Mouse (Mus musculus): ENCODE results near the gene Rad50.

The Rad50 gene

GRCm38 (mm10) chr11:53706934-53707717 is at the start of gene Rad50:
Rad50 (minus strand) TSS chr11:53707319.
- DNase-seq (ENCODE audit: low read depth): peak; percentile 93

- peak; percentile 75 for DNase-seq (ENCODE audit: low read depth)
Measured at GRCm38 (mm10) chr11:53755011-53755595, 48.0 kb upstream of the Rad50 start.

GRCm38 (mm10) chr11:53749716-53750352 is 42.7 kb upstream of the Rad50 start:
- DNase-seq (ENCODE audit: low read depth): no peak

- no peak for DNase-seq (ENCODE audit: low read depth)
Measured at GRCm38 (mm10) chr11:53749306-53749705, 42.2 kb upstream of the Rad50 start.

- DNase-seq (ENCODE audit: low read depth): no peak
Measured at GRCm38 (mm10) chr11:53748614-53749013, 41.5 kb upstream of the Rad50 start.

GRCm38 (mm10) chr11:53747985-53748384 is 40.9 kb upstream of the Rad50 start:
- DNase-seq (ENCODE audit: low read depth): no peak

GRCm38 (mm10) chr11:53745260-53745659 is 38.1 kb upstream of the Rad50 start:
- DNase-seq (ENCODE audit: low read depth): no peak

- DNase-seq (ENCODE audit: low read depth): peak; percentile 46
Measured at GRCm38 (mm10) chr11:53742353-53742752, 35.2 kb upstream of the Rad50 start.

- peak; percentile 85 for DNase-seq (ENCODE audit: low read depth)
Measured at GRCm38 (mm10) chr11:53737573-53737946, 30.4 kb upstream of the Rad50 start.

- DNase-seq (ENCODE audit: low read depth): peak; percentile 94
Measured at GRCm38 (mm10) chr11:53736771-53737572, 29.9 kb upstream of the Rad50 start.

GRCm38 (mm10) chr11:53735682-53736245 is 28.6 kb upstream of the Rad50 start:
- peak; percentile 80 for DNase-seq (ENCODE audit: low read depth)

- DNase-seq (ENCODE audit: low read depth): no peak
Measured at GRCm38 (mm10) chr11:53734970-53735681, 28.0 kb upstream of the Rad50 start.

GRCm38 (mm10) chr11:53734431-53734830 is 27.3 kb upstream of the Rad50 start:
- no peak for DNase-seq (ENCODE audit: low read depth)

- no peak for DNase-seq (ENCODE audit: low read depth)
Measured at GRCm38 (mm10) chr11:53733824-53734223, 26.7 kb upstream of the Rad50 start.

- DNase-seq (ENCODE audit: low read depth): no peak
Measured at GRCm38 (mm10) chr11:53732244-53732643, 25.1 kb upstream of the Rad50 start.

GRCm38 (mm10) chr11:53731457-53731856 is 24.3 kb upstream of the Rad50 start:
- DNase-seq (ENCODE audit: low read depth): no peak

GRCm38 (mm10) chr11:53720715-53721114 is 13.6 kb upstream of the Rad50 start, which contains the start of gene Il5:
Il5 (plus strand) TSS chr11:53720794.
- DNase-seq (ENCODE audit: low read depth): no peak

GRCm38 (mm10) chr11:53719701-53720100 is 12.6 kb upstream of the Rad50 start:
- DNase-seq (ENCODE audit: low read depth): no peak

GRCm38 (mm10) chr11:53707718-53708009 is 545 bp upstream of the Rad50 start:
- DNase-seq (ENCODE audit: low read depth): no peak

- DNase-seq (ENCODE audit: low read depth): peak; percentile 64
Measured at GRCm38 (mm10) chr11:53706236-53706933, 734 bp downstream of the Rad50 start.

GRCm38 (mm10) chr11:53699351-53699750 is 7.8 kb downstream of the Rad50 start:
- no peak for DNase-seq (ENCODE audit: low read depth)
